ENCODE assay signal across 14 mouse cellular contexts in the genomic region with DNA sequence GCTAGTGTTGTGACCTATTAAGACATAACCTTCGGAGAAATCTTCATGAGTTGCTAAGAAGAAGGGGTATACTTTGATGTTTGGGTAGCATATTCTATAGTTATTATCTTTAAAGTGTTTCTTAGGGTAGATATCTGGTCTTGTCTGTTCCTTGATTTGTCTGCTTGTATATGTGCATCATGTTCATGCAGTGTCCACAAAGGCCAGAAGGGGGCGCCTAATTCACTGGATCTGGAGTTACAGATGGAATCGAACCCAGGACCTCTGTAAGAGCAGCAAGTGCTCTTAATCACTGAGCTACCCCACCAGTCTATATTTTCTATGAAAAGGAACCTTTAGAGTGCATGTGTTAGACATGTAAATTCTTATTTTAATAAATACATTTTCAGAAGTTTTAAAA.
A peak's percentile ranks its signal among the peaks of the same experiment; 100 is the strongest.
DNase-seq lines count a peak whose midpoint lies in the region; ATAC-seq and TF ChIP-seq lines count a peak whose summit lies in the region.
"Had no signal": no experiment of that assay in that cellular context is flagged by ENCODE, and none has a peak within 500 bp of the region (broad histone marks: within the 10 kb centered on the region; RNA-seq: fewer than 3 reads in every experiment).

No protein-coding gene starts in this region.

- no peak for ATAC-seq in liver, embryonic 11.5 days (replicated peaks; ENCODE audit: low FRiP score)

- TF ChIP-seq POLR2A in liver, adult 2 months (IDR thresholded peaks at IDR 0.05; ENCODE audit: extremely low read depth, insufficient read depth, low read length), result no peak

- no peaks in the 10 kb centered on the region for H3K27me3 ChIP-seq in liver, adult 2 months (ENCODE audit: control insufficient read depth, insufficient read depth, low read length)
- H3K27me3 ChIP-seq in liver, embryonic 11.5 days (replicated peaks; ENCODE audit: control insufficient read depth, insufficient read depth, low read length), result no peaks in the 10 kb centered on the region
- H3K27me3 ChIP-seq: lung, embryonic 15.5 days; stomach, embryonic 15.5 days had no signal

- no peak overlapping the region for H3K9ac ChIP-seq in liver, adult 2 months (ENCODE audit: low read depth, low read length)
- no peak overlapping the region for H3K9ac ChIP-seq in liver, embryonic 11.5 days (ENCODE audit: low read depth, low read length)
- H3K9ac ChIP-seq: lung, embryonic 15.5 days; stomach, embryonic 15.5 days had no signal

- H3K79me2 ChIP-seq in liver, adult 2 months (ENCODE audit: control insufficient read depth, insufficient read depth, low read length), result no peaks in the 10 kb centered on the region

- 38% methylated on average over 3 of the region's 3 CpGs for WGBS in liver, adult 2 months
- WGBS in liver, embryonic 11.5 days, result 48% methylated on average over 3 of the region's 3 CpGs

- DNase-seq in gastrocnemius, adult 2 months, result no peak
- DNase-seq in gastrocnemius, postnatal 14 days, result no peak
- DNase-seq in liver, adult 2 months (ENCODE audit: extremely low read depth, low read depth, low spot score), result no peak
- DNase-seq in liver, embryonic 11.5 days (ENCODE audit: low spot score), result no peak
- DNase-seq in B cell, adult 2 months, result peak; percentile 19 to 36
- peak; percentile 41 for DNase-seq in ZHBTc4 (ENCODE audit: low read depth, low spot score)
- no peak for DNase-seq in cerebellum, postnatal 36 days
- no peak for DNase-seq in left cerebral cortex, adult 11 months (ENCODE audit: low spot score)
- DNase-seq: heart, adult 11 months; heart, postnatal 36 days; midbrain, embryonic 14.5 days; right cerebral cortex, postnatal 25 days had no signal

- no peak overlapping the region for H3K27ac ChIP-seq in gastrocnemius, adult 2 months
- H3K27ac ChIP-seq in liver, adult 2 months (replicated peaks; ENCODE audit: insufficient read depth, low read depth, low read length), result no peak overlapping the region
- H3K27ac ChIP-seq in liver, embryonic 11.5 days (ENCODE audit: low read depth, low read length), result no peak overlapping the region
- H3K27ac ChIP-seq: lung, embryonic 15.5 days; stomach, embryonic 15.5 days had no signal

- H3K4me3 ChIP-seq in gastrocnemius, adult 2 months, result no peak overlapping the region
- H3K4me3 ChIP-seq in liver, adult 2 months (ENCODE audit: insufficient read depth, low read depth, low read length), result no peak overlapping the region
- H3K4me3 ChIP-seq in liver, embryonic 11.5 days (ENCODE audit: low read depth, low read length), result no peak overlapping the region
- H3K4me3 ChIP-seq: lung, embryonic 15.5 days; stomach, embryonic 15.5 days had no signal

- no peaks in the 10 kb centered on the region for H3K4me1 ChIP-seq in liver, adult 2 months (ENCODE audit: control insufficient read depth, insufficient read depth, low read length)
- no peaks in the 10 kb centered on the region for H3K4me1 ChIP-seq in liver, embryonic 11.5 days (replicated peaks; ENCODE audit: control insufficient read depth, insufficient read depth, low read length)
- H3K4me1 ChIP-seq: lung, embryonic 15.5 days; stomach, embryonic 15.5 days had no signal

- intact Hi-C loops in gastrocnemius, adult 2 months (cut with DNase I), result no loop called here
- intact Hi-C loops in gastrocnemius, postnatal 14 days (cut with DNase I; ENCODE audit: low total_unique reads), result no loop called here

- no peaks in the 10 kb centered on the region for H3K9me3 ChIP-seq in liver, embryonic 11.5 days (ENCODE audit: control insufficient read depth, low read length)
- H3K9me3 ChIP-seq: lung, embryonic 15.5 days; stomach, embryonic 15.5 days had no signal

- H3K4me2 ChIP-seq in liver, embryonic 11.5 days, result no peak overlapping the region
- H3K4me2 ChIP-seq: lung, embryonic 15.5 days; stomach, embryonic 15.5 days had no signal

- H3K36me3 ChIP-seq in liver, adult 2 months (ENCODE audit: control insufficient read depth, insufficient read depth, low read length), result no peaks in the 10 kb centered on the region
- no peaks in the 10 kb centered on the region for H3K36me3 ChIP-seq in liver, embryonic 11.5 days (ENCODE audit: control insufficient read depth, insufficient read depth, low read length)
- H3K36me3 ChIP-seq: lung, embryonic 15.5 days; stomach, embryonic 15.5 days had no signal

- peak; percentile 40; the same call in 1 of the 2 replicates for TF ChIP-seq CTCF in gastrocnemius, adult 2 months (IDR thresholded peaks at IDR 0.05)
- peak; percentile 16; the same call in 1 of the 2 replicates for TF ChIP-seq CTCF in liver, adult 2 months (IDR thresholded peaks at IDR 0.05; ENCODE audit: low read depth, low read length)

Comparison
In these comparisons a context has a peak if more than half of its experiments do, and no peak if none do; other contexts are left out.
1. DNase-seq: peak in B cell, adult 2 months (2 of 2) and ZHBTc4 (single experiment); none in gastrocnemius, adult 2 months (single experiment), gastrocnemius, postnatal 14 days (single experiment), liver, adult 2 months (single experiment), liver, embryonic 11.5 days (single experiment), cerebellum, postnatal 36 days (0 of 2) and left cerebral cortex, adult 11 months (single experiment).